Mouse (Mus musculus) activated CD4-positive, CD25-positive, alpha-beta regulatory T cell, adult 4 months (primary cell): ENCODE measurements around the gene Allc. TPM values are rescaled to one million over a fixed set of nuclear protein-coding genes. Genes with fewer than 3 reads are reported as not detected.

Source experiments
- ATAC-seq: one replicate; pipeline ENCODE4 v1.8.0; 2017
- polyA plus RNA-seq, 2 experiments: library from polyadenylated mRNA; unstranded; fragments of 100-300 nt; shearing (Covaris generic); gene quantifications; one replicate each; pipeline ENCODE4 v1.2.1; 2017

Allc gene
- polyA plus RNA-seq, 2 experiments from 2014 or later = not detected

DNA sequence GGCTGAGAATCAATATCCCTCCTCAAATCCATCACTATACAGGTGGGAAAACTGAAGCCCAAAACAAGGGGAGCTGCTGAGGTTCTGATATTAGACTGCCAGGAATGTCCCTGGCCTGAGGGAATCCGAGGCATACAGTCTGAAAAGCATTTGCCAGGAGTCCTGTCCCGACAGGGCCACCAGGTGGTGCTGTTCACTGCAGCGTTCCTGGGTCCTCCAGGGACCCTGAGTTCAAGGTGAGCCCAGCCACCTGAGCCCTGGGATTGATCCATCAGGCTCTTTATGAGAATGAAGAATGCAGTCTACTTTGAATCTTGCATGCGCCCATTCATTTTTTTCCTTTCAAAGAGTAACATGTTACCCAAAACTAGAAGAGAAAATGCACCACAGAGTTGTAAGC lies 3.2 kb downstream of the Allc start:
- ATAC-seq = no peak

DNA sequence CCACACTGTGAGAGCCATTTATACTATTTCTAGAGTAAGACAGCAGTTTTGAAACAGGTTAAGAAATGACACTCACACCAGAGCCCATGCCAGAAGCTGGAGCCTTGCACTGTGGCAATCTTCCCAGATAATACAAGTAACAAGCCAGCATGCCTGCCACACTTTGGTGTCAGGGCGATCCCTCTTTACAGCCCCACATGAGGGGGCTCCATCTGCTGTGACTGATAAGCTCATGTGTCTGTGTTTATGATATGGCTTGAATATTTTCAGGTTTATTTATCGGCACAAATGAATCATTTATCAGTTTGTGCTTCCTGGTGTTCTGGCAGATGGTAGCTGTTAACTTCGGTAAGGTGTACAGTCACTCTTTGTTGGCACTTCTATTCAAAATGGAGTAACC lies 4.2 kb downstream of the Allc start:
- no peak for ATAC-seq

DNA sequence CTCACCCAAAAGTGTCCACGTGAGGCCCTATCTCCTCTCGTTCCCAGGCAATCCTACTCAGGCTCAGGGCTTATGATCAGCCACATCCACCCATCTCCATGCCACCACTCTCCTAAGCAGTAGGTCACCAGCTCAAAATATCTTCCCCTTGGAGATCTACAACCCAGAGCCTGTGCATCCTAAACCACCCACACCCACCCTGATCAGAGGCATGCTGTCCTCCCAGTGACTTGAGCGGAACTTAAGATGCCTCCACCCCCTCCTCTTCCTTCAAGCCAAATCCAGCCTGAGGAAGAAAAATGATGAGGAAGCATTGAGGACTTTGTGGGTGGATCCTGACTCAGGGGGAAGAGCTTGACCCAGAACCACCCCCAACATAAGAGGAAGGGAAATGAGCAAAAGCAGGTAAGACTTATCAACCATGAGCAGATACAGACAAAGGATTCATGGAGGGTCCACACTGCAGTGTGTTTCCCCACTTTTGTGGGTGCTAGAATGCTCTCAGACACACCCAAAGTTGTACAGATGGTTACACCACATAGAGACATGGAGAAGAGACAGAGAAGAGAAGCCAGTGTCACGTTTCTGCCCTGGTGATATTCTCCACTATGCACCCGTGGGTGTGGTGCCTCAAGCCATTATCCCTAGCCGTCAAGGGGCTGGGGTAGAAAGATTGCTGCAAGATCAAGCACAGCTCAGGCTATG lies 6.8 kb downstream of the Allc start:
- no peak for ATAC-seq

DNA sequence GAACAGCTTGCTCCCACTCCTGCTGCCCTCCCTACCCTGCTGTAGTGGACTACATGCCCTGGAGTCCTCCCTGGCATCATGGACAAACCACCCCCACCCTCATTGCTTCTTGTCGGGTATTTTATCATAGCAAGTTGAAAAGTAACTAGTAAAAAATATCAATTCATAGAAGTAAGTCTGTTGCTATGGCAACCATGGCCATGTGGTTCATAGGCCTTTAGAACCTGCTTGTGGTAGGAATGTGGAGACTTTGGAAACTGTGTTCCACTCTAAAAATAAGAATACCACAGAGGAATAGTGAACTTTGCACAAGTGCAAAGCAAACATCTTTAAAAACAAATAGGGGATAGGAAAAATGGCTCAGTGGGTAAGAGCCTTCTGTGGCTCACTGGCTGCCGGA lies 10.1 kb downstream of the Allc start:
- no peak for ATAC-seq

DNA sequence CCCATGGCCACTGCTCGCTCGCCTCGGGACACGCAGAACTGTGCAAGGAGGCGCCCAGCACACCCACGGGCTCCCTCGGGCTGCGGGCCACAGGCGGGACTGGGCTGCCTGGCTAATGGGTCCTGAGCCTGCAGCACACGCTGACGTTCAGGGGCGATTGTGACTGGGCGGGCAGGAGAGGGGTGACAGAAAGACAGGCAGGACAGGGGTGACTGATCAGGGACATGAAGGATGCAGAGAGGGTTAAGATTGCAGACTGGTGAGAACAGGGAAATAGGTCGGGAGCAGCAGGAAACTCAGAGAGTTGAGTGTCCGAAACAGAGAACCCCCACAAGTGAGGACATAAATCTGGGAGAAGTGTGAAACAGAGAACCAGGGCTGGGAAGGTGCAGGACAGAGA lies 30.0 kb downstream of the Allc start, which contains the start of gene Dcdc2c:
TSS of gene Dcdc2c (minus strand) at position 101 of the 400 bp plus-strand sequence.
- no peak for ATAC-seq

DNA sequence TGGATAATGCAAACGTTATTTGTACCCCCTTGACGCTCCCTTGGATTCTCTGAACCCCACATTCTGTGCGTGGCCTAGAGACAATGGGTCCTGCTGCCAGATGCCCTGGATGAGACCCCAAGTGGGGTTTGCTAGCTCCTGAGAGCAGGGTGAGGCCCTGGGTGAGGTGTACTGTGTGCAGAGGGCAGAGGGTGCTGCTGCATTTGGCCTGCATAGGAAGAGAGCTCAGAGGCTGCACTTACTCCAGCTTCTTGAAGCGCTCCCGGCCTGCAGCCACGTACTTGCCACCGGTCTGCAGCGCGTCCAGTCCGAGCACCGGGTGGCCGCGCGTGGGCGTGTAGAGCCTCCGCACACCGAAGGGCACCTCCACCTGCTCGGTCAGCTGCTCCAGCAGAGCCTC lies 30.5 kb downstream of the Allc start:
- no peak for ATAC-seq

DNA sequence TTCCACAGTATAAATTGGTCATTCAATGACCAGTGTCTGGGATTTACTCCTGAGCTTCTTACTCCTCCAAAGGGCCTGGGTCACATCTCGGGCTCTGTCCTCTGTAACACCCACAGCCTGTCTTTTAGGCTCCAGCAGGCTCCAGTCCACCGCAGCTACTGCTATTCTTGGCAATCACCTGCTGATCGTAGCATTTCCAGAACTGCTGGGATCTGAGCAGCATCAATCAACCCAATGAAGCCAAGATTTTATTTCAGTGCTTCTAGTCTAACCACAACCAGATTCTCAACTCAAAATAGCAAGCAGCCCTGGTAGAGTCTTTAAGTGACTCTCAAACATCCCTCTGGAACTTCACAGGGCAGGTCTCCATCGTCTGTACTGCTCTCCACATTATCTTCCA lies 33.4 kb downstream of the Allc start:
- no peak for ATAC-seq

DNA sequence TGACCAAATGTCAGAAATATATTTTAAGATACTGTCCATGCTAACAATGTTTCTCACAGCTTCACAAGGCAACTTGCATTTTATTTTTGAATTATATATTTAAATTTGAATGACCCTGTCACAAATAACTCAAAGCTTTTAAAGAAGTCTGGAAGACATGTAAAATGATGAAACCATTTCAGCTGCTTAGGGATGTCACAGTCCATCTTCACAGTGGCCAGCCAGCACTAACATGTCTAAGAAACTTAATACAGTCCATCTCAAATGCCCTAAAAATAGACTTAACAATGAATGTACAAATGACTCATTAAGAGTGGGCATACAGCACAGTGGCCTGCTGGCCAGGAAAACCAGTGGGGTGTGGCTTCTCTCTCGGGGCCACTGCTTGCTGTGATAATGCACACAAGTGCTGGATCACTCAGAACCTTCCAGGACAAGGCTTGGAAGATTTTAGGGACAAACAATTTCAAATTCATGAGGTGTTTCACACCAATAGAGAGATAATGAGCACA lies 68.0 kb downstream of the Allc start:
- no peak for ATAC-seq

DNA sequence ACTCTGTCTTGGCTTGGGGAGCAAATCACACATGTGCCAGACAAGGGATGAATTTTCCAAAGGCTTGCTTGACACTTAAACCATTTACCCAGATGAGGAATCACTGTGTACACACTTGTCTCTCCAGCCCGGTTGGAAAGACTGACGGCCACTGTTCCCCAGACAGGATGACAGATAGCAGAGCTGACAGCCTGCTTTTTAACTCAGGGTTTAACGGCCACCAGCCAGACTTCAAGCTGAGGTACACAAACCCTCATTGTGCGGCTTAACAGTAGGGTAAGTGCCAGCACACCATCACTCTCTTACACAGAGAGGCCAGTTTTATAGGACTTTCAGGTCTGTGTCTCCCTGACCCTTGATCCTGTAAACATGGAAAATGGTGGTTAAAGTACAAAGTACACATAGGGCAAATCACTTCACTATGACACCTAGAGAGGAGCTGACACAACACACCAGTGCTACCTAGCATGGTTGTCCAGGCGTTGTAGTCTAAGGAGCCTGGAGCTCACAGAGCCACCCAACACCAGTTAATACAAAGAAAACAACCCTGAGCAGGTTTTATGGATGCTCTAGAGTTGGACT lies 72.5 kb downstream of the Allc start:
- ATAC-seq = no peak

Other genes with a start within 250 kb of the Allc start
- gene Dcdc2c, start 30.1 kb downstream of the Allc start, polyA plus RNA-seq = not detected
- under 1 TPM in 1 of 2 experiments, not detected in 1; 0.34 TPM for gene Colec11, start 40.9 kb upstream of the Allc start, polyA plus RNA-seq
- 1,000 to 10,000 TPM; 1,659 to 2,490 TPM for gene Rps7, start 53.4 kb upstream of the Allc start, polyA plus RNA-seq
- 10 to 100 TPM; 28.9 to 29.2 TPM for gene Rnaseh1, start 67.1 kb upstream of the Allc start, polyA plus RNA-seq
- gene Adi1, start 92.7 kb upstream of the Allc start, polyA plus RNA-seq = 10 to 100 TPM; 34.9 to 47.6 TPM
- gene Trappc12, start 167.9 kb upstream of the Allc start, polyA plus RNA-seq = 10 to 100 TPM; 31.6 to 46.1 TPM
- gene Eipr1, start 169.3 kb upstream of the Allc start, polyA plus RNA-seq = 10 to 100 TPM; 30.1 to 43.8 TPM